Comparison of ENCODE assay signal across 12 mouse cellular contexts in genomic region chr7:4124856-4125255, GRCm38 (mm10). TPM values are rescaled to one million over a fixed set of nuclear protein-coding genes. Genes with fewer than 3 reads are reported as not detected.
DNase-seq lines count a peak whose midpoint lies in the region; ATAC-seq and TF ChIP-seq lines count a peak whose summit lies in the region.
"Had no signal": no experiment of that assay in that cellular context is flagged by ENCODE, and none has a peak within 500 bp of the region (broad histone marks: within the 10 kb centered on the region; RNA-seq: fewer than 3 reads in every experiment).

No protein-coding gene starts in this region.

- 15% methylated on average over 5 of the region's 5 CpGs for WGBS in forebrain, embryonic 11.5 days
- WGBS in limb, embryonic 11.5 days: 19% methylated on average over 5 of the region's 5 CpGs
- WGBS in neural tube, embryonic 15.5 days: 12% methylated on average over 5 of the region's 5 CpGs

- peak overlapping the region; percentile 88 for H3K27ac ChIP-seq in left cerebral cortex, adult 2 months
- H3K27ac ChIP-seq in forebrain, embryonic 11.5 days (ENCODE audit: low read depth, low read length): peak overlapping the region; percentile 94
- H3K27ac ChIP-seq in limb, embryonic 11.5 days (replicated peaks; ENCODE audit: low read depth, low read length): no peak overlapping the region
- H3K27ac ChIP-seq in neural tube, embryonic 15.5 days (replicated peaks): peak overlapping the region; percentile 88
- H3K27ac ChIP-seq: heart, embryonic 15.5 days had no signal

- TF ChIP-seq CTCF in left cerebral cortex, adult 2 months (IDR thresholded peaks at IDR 0.05): no peak

- no peaks in the 10 kb centered on the region; the same call in 1 of the 2 replicates for H3K27me3 ChIP-seq in forebrain, embryonic 11.5 days (ENCODE audit: control insufficient read depth, insufficient read depth, low read length)
- peaks cover 9% of the 10 kb centered on the region for H3K27me3 ChIP-seq in limb, embryonic 11.5 days (ENCODE audit: control insufficient read depth, insufficient read depth, low read length)
- H3K27me3 ChIP-seq in neural tube, embryonic 15.5 days (replicated peaks): no peaks in the 10 kb centered on the region

- intact Hi-C loops in left cerebral cortex, adult 2 months (cut with DNase I): no loop called here

- H3K9ac ChIP-seq in forebrain, embryonic 11.5 days (ENCODE audit: low read length): peak overlapping the region; percentile 13
- no peak overlapping the region for H3K9ac ChIP-seq in limb, embryonic 11.5 days (ENCODE audit: low read length)
- peak overlapping the region; percentile 31; the same call in 1 of the 2 replicates for H3K9ac ChIP-seq in neural tube, embryonic 15.5 days (replicated peaks)
- H3K9ac ChIP-seq: heart, embryonic 15.5 days had no signal

- peak in 1 of 2 experiments; percentile 5 for DNase-seq in left cerebral cortex, adult 2 months (ENCODE audit: extremely low spot score in 1 of 2, low spot score in 2 of 2)
- DNase-seq in left cerebral cortex, adult 9 months (ENCODE audit: low spot score in 2 of 2): no peak
- DNase-seq in forebrain, embryonic 11.5 days (ENCODE audit: low spot score): no peak
- DNase-seq in limb, embryonic 11.5 days (ENCODE audit: low spot score): no peak
- DNase-seq in spleen, postnatal 14 days (ENCODE audit: low spot score in 2 of 2): no peak
- DNase-seq in adipocyte (ENCODE audit: low spot score): no peak
- no peak for DNase-seq in lung, postnatal 36 days
- DNase-seq: adrenal gland, adult 8-10 months; lung, adult 18-20 months had no signal

- no peaks in the 10 kb centered on the region for H3K9me3 ChIP-seq in forebrain, embryonic 11.5 days (ENCODE audit: control insufficient read depth, low read length)
- H3K9me3 ChIP-seq in limb, embryonic 11.5 days (ENCODE audit: control insufficient read depth, low read length): no peaks in the 10 kb centered on the region
- H3K9me3 ChIP-seq in neural tube, embryonic 15.5 days (replicated peaks): no peaks in the 10 kb centered on the region
- H3K9me3 ChIP-seq: heart, embryonic 15.5 days had no signal

- peaks cover 37% of the 10 kb centered on the region for H3K4me1 ChIP-seq in forebrain, embryonic 11.5 days (replicated peaks; ENCODE audit: control insufficient read depth, insufficient read depth, low read length)
- no peaks in the 10 kb centered on the region for H3K4me1 ChIP-seq in limb, embryonic 11.5 days (ENCODE audit: control insufficient read depth, insufficient read depth, low read length)
- peaks cover 55% of the 10 kb centered on the region for H3K4me1 ChIP-seq in neural tube, embryonic 15.5 days

- ATAC-seq in forebrain, embryonic 11.5 days (replicated peaks; ENCODE audit: low FRiP score): peak; percentile 2
- no peak for ATAC-seq in limb, embryonic 11.5 days (ENCODE audit: insufficient number of reproducible peaks, low FRiP score, low TSS enrichment, low read depth)
- peak; percentile 4; the same call in 1 of the 2 replicates for ATAC-seq in neural tube, embryonic 15.5 days (ENCODE audit: low FRiP score)

- H3K36me3 ChIP-seq in forebrain, embryonic 11.5 days (ENCODE audit: control insufficient read depth, insufficient read depth, low read length): peaks cover 6% of the 10 kb centered on the region; the same call in 1 of the 2 replicates
- H3K36me3 ChIP-seq in limb, embryonic 11.5 days (ENCODE audit: control insufficient read depth, insufficient read depth, low read length): no peaks in the 10 kb centered on the region
- H3K36me3 ChIP-seq in neural tube, embryonic 15.5 days: peaks cover 13% of the 10 kb centered on the region; the same call in 1 of the 2 replicates
- H3K36me3 ChIP-seq: heart, embryonic 15.5 days had no signal

- H3K4me3 ChIP-seq in left cerebral cortex, adult 2 months: no peak overlapping the region
- peak overlapping the region; percentile 12; the same call in 1 of the 2 replicates for H3K4me3 ChIP-seq in forebrain, embryonic 11.5 days (ENCODE audit: low read depth, low read length)
- H3K4me3 ChIP-seq in limb, embryonic 11.5 days (ENCODE audit: low read depth, low read length): no peak overlapping the region
- H3K4me3 ChIP-seq in neural tube, embryonic 15.5 days (replicated peaks): peak overlapping the region; percentile 35
- H3K4me3 ChIP-seq: heart, embryonic 15.5 days had no signal

- peak overlapping the region; percentile 32; the same call in 1 of the 2 replicates for H3K4me2 ChIP-seq in forebrain, embryonic 11.5 days (ENCODE audit: low read depth, low read length, severe bottlenecking)
- peak overlapping the region; percentile 31 for H3K4me2 ChIP-seq in limb, embryonic 11.5 days (ENCODE audit: low read depth, severe bottlenecking)
- H3K4me2 ChIP-seq in neural tube, embryonic 15.5 days: peak overlapping the region; percentile 66

RNA-seq across cellular contexts. Expression of gene Ttyh1, which starts 5.6 kb away (rescaled TPM):
- 100 to 1,000 TPM; 667 to 745 TPM for total RNA-seq in left cerebral cortex, adult 2 months (2021)
- polyA plus RNA-seq in forebrain, embryonic 11.5 days (2014; fragmentation: Nextera tagmentation; extraction: Ambion mirVana): 87.3 and 96.0 TPM in 2 replicates
- polyA plus RNA-seq in limb, embryonic 11.5 days (2014; fragmentation: Nextera tagmentation; extraction: Ambion mirVana): 1.4 and 1.5 TPM in 2 replicates
- polyA plus RNA-seq in neural tube, embryonic 15.5 days (2015; fragmentation: Nextera tagmentation; extraction: Ambion mirVana): 127 and 155 TPM in 2 replicates
- total RNA-seq: monocyte, adult 5-6 weeks had no signal

RNA-seq across cellular contexts. Expression of gene Leng8, which starts 12.0 kb away (rescaled TPM):
- total RNA-seq in left cerebral cortex, adult 2 months (2021): 100 to 1,000 TPM; 178 to 184 TPM
- polyA plus RNA-seq in forebrain, embryonic 11.5 days (2014; fragmentation: Nextera tagmentation; extraction: Ambion mirVana): 77.4 and 77.5 TPM in 2 replicates
- 47.6 and 49.7 TPM in 2 replicates for polyA plus RNA-seq in limb, embryonic 11.5 days (2014; fragmentation: Nextera tagmentation; extraction: Ambion mirVana)
- polyA plus RNA-seq in neural tube, embryonic 15.5 days (2015; fragmentation: Nextera tagmentation; extraction: Ambion mirVana): 71.3 and 77.4 TPM in 2 replicates

RNA-seq across cellular contexts. Expression of gene Leng9, which starts 25.3 kb away (rescaled TPM):
- total RNA-seq in left cerebral cortex, adult 2 months (2021): 1 to 10 TPM; 6.2 to 6.9 TPM
- 1.6 and 2.7 TPM in 2 replicates for polyA plus RNA-seq in forebrain, embryonic 11.5 days (2014; fragmentation: Nextera tagmentation; extraction: Ambion mirVana)
- polyA plus RNA-seq in limb, embryonic 11.5 days (2014; fragmentation: Nextera tagmentation; extraction: Ambion mirVana): 1.0 and 1.2 TPM in 2 replicates
- 6.6 TPM in 2 replicates for polyA plus RNA-seq in neural tube, embryonic 15.5 days (2015; fragmentation: Nextera tagmentation; extraction: Ambion mirVana)

RNA-seq across cellular contexts. Expression of gene Cdc42ep5, which starts 39.8 kb away (rescaled TPM):
- 1 to 10 TPM; 1.4 to 1.6 TPM for total RNA-seq in left cerebral cortex, adult 2 months (2021)
- polyA plus RNA-seq in forebrain, embryonic 11.5 days (2014; fragmentation: Nextera tagmentation; extraction: Ambion mirVana): 16.2 and 17.8 TPM in 2 replicates
- 29.4 and 35.1 TPM in 2 replicates for polyA plus RNA-seq in limb, embryonic 11.5 days (2014; fragmentation: Nextera tagmentation; extraction: Ambion mirVana)
- polyA plus RNA-seq in neural tube, embryonic 15.5 days (2015; fragmentation: Nextera tagmentation; extraction: Ambion mirVana): 7.9 and 15.5 TPM in 2 replicates
- total RNA-seq: monocyte, adult 5-6 weeks had no signal

Comparison
In these comparisons a context has a peak if more than half of its experiments do, and no peak if none do; other contexts are left out.
1. H3K4me3 ChIP-seq: peak in forebrain, embryonic 11.5 days (single experiment) and neural tube, embryonic 15.5 days (single experiment); none in left cerebral cortex, adult 2 months (single experiment) and limb, embryonic 11.5 days (single experiment).
2. RNA of gene Ttyh1, which starts 5.6 kb away (polyA plus RNA-seq): 127 to 155 TPM in neural tube, embryonic 15.5 days and 87.3 to 96.0 TPM in forebrain, embryonic 11.5 days; 1.4 to 1.5 TPM in limb, embryonic 11.5 days; every median in the first group is over 10 times any median in the second.
3. Peak in every context shown above with its lines, with median percentiles within 50 percentile points of each other: H3K4me2 ChIP-seq.